Comparison of ENCODE assay signal across 8 mouse cellular contexts in the genomic region with DNA sequence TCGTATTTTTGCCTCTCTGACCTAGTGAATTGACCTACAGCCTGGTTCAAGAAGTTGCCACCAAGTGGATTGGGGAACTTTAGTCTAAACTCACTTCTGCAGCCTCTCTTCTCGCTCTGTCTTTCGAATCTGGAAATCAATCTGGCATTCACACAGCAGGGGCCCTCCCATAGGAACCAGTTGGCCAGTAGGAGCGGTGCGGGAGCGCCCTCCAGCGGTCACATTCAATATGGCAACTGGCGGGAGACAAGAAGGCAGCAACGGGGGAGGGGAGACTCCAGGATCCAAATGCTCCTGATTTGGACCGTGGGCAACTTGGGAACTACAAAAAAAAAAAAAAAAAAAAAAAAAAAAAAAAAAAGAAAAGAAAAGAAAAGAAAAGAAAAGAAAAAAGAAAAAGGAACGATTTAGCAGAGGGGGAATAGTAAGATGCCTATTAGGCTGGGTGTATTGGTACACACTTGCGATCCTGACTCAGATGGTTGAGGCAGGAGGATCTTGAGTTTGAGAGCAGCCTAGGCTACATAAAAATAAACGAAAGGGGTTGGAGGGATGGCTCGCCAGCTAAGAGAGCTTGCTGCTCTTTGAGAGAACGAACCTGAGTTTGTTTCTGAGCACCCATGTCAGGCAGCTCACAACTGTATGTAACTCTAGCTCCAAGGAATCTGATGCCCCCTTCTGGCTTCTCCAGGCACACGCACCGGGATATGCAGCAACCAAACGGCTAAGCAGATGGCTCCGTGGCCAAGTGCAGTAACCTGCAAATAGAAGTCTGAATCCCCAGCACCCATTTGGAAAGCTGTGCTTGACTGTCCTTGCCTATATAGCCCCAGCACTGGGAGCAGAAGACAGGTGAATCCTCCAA. TPM values are rescaled to one million over a fixed set of nuclear protein-coding genes. Genes with fewer than 3 reads are reported as not detected.
DNase-seq lines count a peak whose midpoint lies in the region; ATAC-seq and TF ChIP-seq lines count a peak whose summit lies in the region.

No protein-coding gene starts in this region.

- no peak; the same call in 1 of the 2 replicates for ATAC-seq in embryonic facial prominence, embryonic 14.5 days (ENCODE audit: low read depth)
- ATAC-seq in heart, embryonic 13.5 days (ENCODE audit: extremely low read depth, insufficient number of reproducible peaks, low FRiP score, low TSS enrichment): no peak
- ATAC-seq in liver, embryonic 12.5 days: no peak
- ATAC-seq in neural tube, embryonic 11.5 days (ENCODE audit: insufficient read depth, low FRiP score, low TSS enrichment): no peak
- ATAC-seq in stomach, postnatal 0 days (ENCODE audit: low FRiP score, low TSS enrichment): peak; percentile 29; the same call in 1 of the 2 replicates

- peaks cover 35% of the 10 kb centered on the region for H3K4me1 ChIP-seq in embryonic facial prominence, embryonic 14.5 days (ENCODE audit: control insufficient read depth, insufficient read depth, low read length)
- H3K4me1 ChIP-seq in heart, embryonic 13.5 days: peaks cover 68% of the 10 kb centered on the region
- H3K4me1 ChIP-seq in liver, embryonic 12.5 days: peaks cover 73% of the 10 kb centered on the region
- peaks cover 46% of the 10 kb centered on the region for H3K4me1 ChIP-seq in neural tube, embryonic 11.5 days (ENCODE audit: control insufficient read depth, insufficient read depth, low read length)
- H3K4me1 ChIP-seq in stomach, postnatal 0 days (replicated peaks; ENCODE audit: control insufficient read depth, insufficient read depth): peaks cover 9% of the 10 kb centered on the region

- no peaks in the 10 kb centered on the region for H3K27me3 ChIP-seq in embryonic facial prominence, embryonic 14.5 days (replicated peaks; ENCODE audit: control insufficient read depth, insufficient read depth, low read length)
- no peaks in the 10 kb centered on the region for H3K27me3 ChIP-seq in heart, embryonic 13.5 days (replicated peaks)
- peaks cover 28% of the 10 kb centered on the region for H3K27me3 ChIP-seq in liver, embryonic 12.5 days (replicated peaks)
- peaks cover 11% of the 10 kb centered on the region; the same call in 1 of the 2 replicates for H3K27me3 ChIP-seq in neural tube, embryonic 11.5 days (ENCODE audit: control insufficient read depth, insufficient read depth, low read length)
- no peaks in the 10 kb centered on the region for H3K27me3 ChIP-seq in stomach, postnatal 0 days (ENCODE audit: control insufficient read depth, insufficient read depth, low read length)

- no peak overlapping the region for H3K27ac ChIP-seq in embryonic facial prominence, embryonic 14.5 days (replicated peaks; ENCODE audit: low read depth, low read length)
- H3K27ac ChIP-seq in heart, embryonic 13.5 days (replicated peaks): no peak overlapping the region
- H3K27ac ChIP-seq in liver, embryonic 12.5 days: no peak overlapping the region
- H3K27ac ChIP-seq in neural tube, embryonic 11.5 days (ENCODE audit: low read depth, low read length): no peak overlapping the region
- H3K27ac ChIP-seq in stomach, postnatal 0 days (replicated peaks): no peak overlapping the region

- peak; percentile 95 for TF ChIP-seq CTCF in stomach, postnatal 0 days (IDR thresholded peaks at IDR 0.05; ENCODE audit: low read depth)

- peak; percentile 88 for DNase-seq in 416B (ENCODE audit: low read depth)
- peak; percentile 96 for DNase-seq in adrenal gland, postnatal 36 days
- peak; percentile 93 for DNase-seq in embryonic facial prominence, embryonic 14.5 days (ENCODE audit: low spot score)
- peak; percentile 99 for DNase-seq in kidney, postnatal 10 days
- peak; percentile 94 for DNase-seq in neural tube, embryonic 11.5 days (ENCODE audit: low spot score)
- DNase-seq in stomach, postnatal 0 days (ENCODE audit: low spot score): peak; percentile 96

- H3K4me3 ChIP-seq in embryonic facial prominence, embryonic 14.5 days (ENCODE audit: low read depth, low read length): no peak overlapping the region
- H3K4me3 ChIP-seq in heart, embryonic 13.5 days: no peak overlapping the region
- H3K4me3 ChIP-seq in liver, embryonic 12.5 days: no peak overlapping the region
- no peak overlapping the region; the same call in 1 of the 2 replicates for H3K4me3 ChIP-seq in neural tube, embryonic 11.5 days (ENCODE audit: low read depth, low read length)
- no peak overlapping the region for H3K4me3 ChIP-seq in stomach, postnatal 0 days (ENCODE audit: low read depth, low read length)

- H3K9ac ChIP-seq in embryonic facial prominence, embryonic 14.5 days (ENCODE audit: low read depth, low read length): no peak overlapping the region
- peak overlapping the region; percentile 37; the same call in 1 of the 2 replicates for H3K9ac ChIP-seq in heart, embryonic 13.5 days
- no peak overlapping the region for H3K9ac ChIP-seq in liver, embryonic 12.5 days
- no peak overlapping the region for H3K9ac ChIP-seq in neural tube, embryonic 11.5 days (ENCODE audit: low read length)
- H3K9ac ChIP-seq in stomach, postnatal 0 days (ENCODE audit: low read length): no peak overlapping the region

- peak overlapping the region; percentile 10 for H3K4me2 ChIP-seq in embryonic facial prominence, embryonic 14.5 days (ENCODE audit: low read depth, low read length)
- peak overlapping the region; percentile 21; the same call in 1 of the 2 replicates for H3K4me2 ChIP-seq in heart, embryonic 13.5 days
- peak overlapping the region; percentile 24 for H3K4me2 ChIP-seq in liver, embryonic 12.5 days
- H3K4me2 ChIP-seq in neural tube, embryonic 11.5 days (ENCODE audit: low read depth): no peak overlapping the region
- 0 out of 2 replicates have a peak overlapping the region, but pooled peaks have one; percentile 8 for H3K4me2 ChIP-seq in stomach, postnatal 0 days (replicated peaks; ENCODE audit: low read depth)

- no peaks in the 10 kb centered on the region for H3K36me3 ChIP-seq in embryonic facial prominence, embryonic 14.5 days (ENCODE audit: control insufficient read depth, insufficient read depth, low read length)
- no peaks in the 10 kb centered on the region for H3K36me3 ChIP-seq in heart, embryonic 13.5 days
- H3K36me3 ChIP-seq in liver, embryonic 12.5 days: no peaks in the 10 kb centered on the region
- H3K36me3 ChIP-seq in neural tube, embryonic 11.5 days (ENCODE audit: control insufficient read depth, insufficient read depth, low read length): no peaks in the 10 kb centered on the region
- H3K36me3 ChIP-seq in stomach, postnatal 0 days (ENCODE audit: control insufficient read depth, insufficient read depth, low read length): no peaks in the 10 kb centered on the region

- TF ChIP-seq EP300 in stomach, postnatal 0 days (optimal IDR thresholded peaks at IDR 0.05): no peak

- WGBS in embryonic facial prominence, embryonic 14.5 days: 4% methylated on average over 19 of the region's 19 CpGs
- 8% methylated on average over 19 of the region's 19 CpGs for WGBS in heart, embryonic 13.5 days
- 5% methylated on average over 19 of the region's 19 CpGs for WGBS in liver, embryonic 12.5 days (ENCODE audit: insufficient replicate concordance)
- 7% methylated on average over 19 of the region's 19 CpGs for WGBS in neural tube, embryonic 11.5 days
- 6% methylated on average over 19 of the region's 19 CpGs for WGBS in stomach, postnatal 0 days

- no peaks in the 10 kb centered on the region for H3K9me3 ChIP-seq in embryonic facial prominence, embryonic 14.5 days (ENCODE audit: control insufficient read depth, low read length)
- H3K9me3 ChIP-seq in heart, embryonic 13.5 days: no peaks in the 10 kb centered on the region
- no peaks in the 10 kb centered on the region for H3K9me3 ChIP-seq in liver, embryonic 12.5 days (replicated peaks)
- no peaks in the 10 kb centered on the region for H3K9me3 ChIP-seq in neural tube, embryonic 11.5 days (ENCODE audit: control insufficient read depth, low read length)
- no peaks in the 10 kb centered on the region for H3K9me3 ChIP-seq in stomach, postnatal 0 days (ENCODE audit: control insufficient read depth, low read length)

RNA-seq across cellular contexts. Expression of a gene that starts 40.5 kb away (rescaled TPM):
- 1,000 to 10,000 TPM; 1,356 to 1,461 TPM for total RNA-seq in adrenal gland, postnatal 36 days (2021)
- 2,264 and 2,593 TPM in 2 replicates for polyA plus RNA-seq in embryonic facial prominence, embryonic 14.5 days (2014; fragmentation: Nextera tagmentation; extraction: Ambion mirVana)
- polyA plus RNA-seq in heart, embryonic 13.5 days (2015; fragmentation: Nextera tagmentation; extraction: Ambion mirVana): 1,234 and 1,290 TPM in 2 replicates
- polyA plus RNA-seq in liver, embryonic 12.5 days (2016; fragmentation: Nextera tagmentation; extraction: Ambion mirVana): 952 and 1,008 TPM in 2 replicates
- polyA plus RNA-seq in neural tube, embryonic 11.5 days (2014; fragmentation: Nextera tagmentation; extraction: Ambion mirVana): 3,675 and 3,804 TPM in 2 replicates
- 2,268 and 2,377 TPM in 2 replicates for polyA plus RNA-seq in stomach, postnatal 0 days (2015; fragmentation: Nextera tagmentation; extraction: Ambion mirVana)

RNA-seq across cellular contexts. Expression of a gene that starts 53.5 kb away (rescaled TPM):
- under 1 TPM in 1 of 2 experiments, not detected in 1; 0.59 TPM for total RNA-seq in adrenal gland, postnatal 36 days (2021)
- polyA plus RNA-seq in embryonic facial prominence, embryonic 14.5 days (2014; fragmentation: Nextera tagmentation; extraction: Ambion mirVana): 0.48 and 1.1 TPM in 2 replicates
- polyA plus RNA-seq in heart, embryonic 13.5 days (2015; fragmentation: Nextera tagmentation; extraction: Ambion mirVana): 0.31 and 0.50 TPM in 2 replicates
- polyA plus RNA-seq in liver, embryonic 12.5 days (2016; fragmentation: Nextera tagmentation; extraction: Ambion mirVana): 0.16 and 0.18 TPM in 2 replicates
- 0.42 and 0.81 TPM in 2 replicates for polyA plus RNA-seq in neural tube, embryonic 11.5 days (2014; fragmentation: Nextera tagmentation; extraction: Ambion mirVana)
- polyA plus RNA-seq in stomach, postnatal 0 days (2015; fragmentation: Nextera tagmentation; extraction: Ambion mirVana): 0.41 and 0.47 TPM in 2 replicates
